Mouse (Mus musculus): ENCODE results near the gene Cxcl16.

DNA sequence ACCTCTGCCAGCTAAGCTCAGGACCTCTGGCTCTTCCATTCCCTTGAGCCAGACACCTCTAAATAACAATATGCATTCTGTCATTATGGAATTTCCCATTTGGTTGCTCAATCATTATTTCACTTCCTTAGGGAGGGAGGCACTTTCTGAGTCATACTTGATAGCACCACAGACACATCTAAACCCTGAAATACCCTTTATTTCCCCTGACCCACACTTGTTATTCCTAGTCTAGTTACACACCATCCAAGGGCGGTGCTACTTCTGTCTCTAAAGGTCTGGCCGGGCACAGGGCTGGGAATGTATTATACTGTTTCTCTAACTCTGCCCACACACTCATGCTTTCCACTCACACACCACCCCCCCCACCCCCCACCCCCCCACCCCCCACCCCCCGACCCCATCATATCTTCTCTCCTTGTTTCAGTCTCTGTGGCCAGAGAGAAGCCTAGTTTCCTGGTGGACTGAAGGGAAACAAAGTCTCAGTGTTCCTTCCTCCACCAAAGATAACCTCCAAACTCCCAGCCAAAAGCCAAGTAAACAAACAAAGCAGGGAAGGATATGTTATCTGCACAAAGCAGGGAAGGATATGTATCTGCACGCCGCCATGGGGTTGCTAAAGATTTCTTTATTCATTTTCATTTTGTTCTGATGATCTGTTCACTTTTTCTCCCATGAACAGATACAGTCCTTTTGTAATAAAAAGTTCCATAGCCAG, 8.3 kb upstream of the Cxcl16 start:
- TF ChIP-seq CTCF (IDR thresholded peaks at IDR 0.05; ENCODE audit: low read depth, low read length): no peak
- no peak for TF ChIP-seq POLR2A (IDR thresholded peaks at IDR 0.05; ENCODE audit: insufficient read depth, low read length)
- no peak for TF ChIP-seq EP300 (IDR thresholded peaks at IDR 0.05; ENCODE audit: insufficient read depth, low read depth, low read length)

All from ES-Bruce4 (cell line).